Mouse (Mus musculus): ENCODE measurements around the gene Eif2s3x. TPM values are rescaled to one million over a fixed set of nuclear protein-coding genes. Genes with fewer than 3 reads are reported as not detected.

Gene Eif2s3x
- polyA plus RNA-seq, 1 experiment, result 108 TPM

DNA sequence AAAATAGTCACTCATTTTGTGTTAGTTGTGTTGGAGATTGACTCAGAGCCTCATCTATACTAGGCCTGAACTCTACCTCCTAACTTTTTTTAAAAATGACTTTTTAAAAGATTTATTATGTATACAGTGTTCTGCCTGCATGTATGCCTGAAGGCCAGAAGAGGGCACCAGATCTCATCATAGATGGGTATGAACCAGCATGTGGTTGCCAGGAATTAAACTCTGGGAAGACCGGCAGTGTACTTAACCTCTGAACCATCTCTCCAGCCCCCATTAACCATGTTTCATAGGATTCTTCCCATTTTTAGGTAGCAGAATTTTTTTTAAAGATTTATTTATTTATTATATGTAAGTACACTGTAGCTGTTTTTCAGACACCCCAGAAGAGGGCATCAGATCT lies 27.5 kb downstream of the Eif2s3x start:
- Histone ChIP-seq H3K4me1 (ENCODE audit: control insufficient read depth, insufficient read depth, low read length) (no peaks in the 10 kb centered on the region), H3K27ac (ENCODE audit: insufficient read depth, low read depth, low read length) (no peak overlapping the region), H3K4me3 (ENCODE audit: insufficient read depth, low read length) (no peak overlapping the region)
- no peak for TF ChIP-seq POLR2A (IDR thresholded peaks at IDR 0.05; ENCODE audit: borderline replicate concordance, low read depth, low read length)
- TF ChIP-seq CTCF (IDR thresholded peaks at IDR 0.05; ENCODE audit: low read depth, low read length), result no peak

- TF ChIP-seq POLR2A (IDR thresholded peaks at IDR 0.05; ENCODE audit: borderline replicate concordance, low read depth, low read length), result no peak
- TF ChIP-seq CTCF (IDR thresholded peaks at IDR 0.05; ENCODE audit: low read depth, low read length), result no peak
- no peaks in the 10 kb centered on the region for H3K4me1 ChIP-seq (ENCODE audit: control insufficient read depth, insufficient read depth, low read length)
- H3K27ac ChIP-seq (ENCODE audit: insufficient read depth, low read depth, low read length), result no peak overlapping the region
- H3K4me3 ChIP-seq (ENCODE audit: insufficient read depth, low read length), result no peak overlapping the region
These were observed 28.8 kb downstream of the Eif2s3x start for GRCm38 (mm10) chrX:94183814-94184213.

DNA sequence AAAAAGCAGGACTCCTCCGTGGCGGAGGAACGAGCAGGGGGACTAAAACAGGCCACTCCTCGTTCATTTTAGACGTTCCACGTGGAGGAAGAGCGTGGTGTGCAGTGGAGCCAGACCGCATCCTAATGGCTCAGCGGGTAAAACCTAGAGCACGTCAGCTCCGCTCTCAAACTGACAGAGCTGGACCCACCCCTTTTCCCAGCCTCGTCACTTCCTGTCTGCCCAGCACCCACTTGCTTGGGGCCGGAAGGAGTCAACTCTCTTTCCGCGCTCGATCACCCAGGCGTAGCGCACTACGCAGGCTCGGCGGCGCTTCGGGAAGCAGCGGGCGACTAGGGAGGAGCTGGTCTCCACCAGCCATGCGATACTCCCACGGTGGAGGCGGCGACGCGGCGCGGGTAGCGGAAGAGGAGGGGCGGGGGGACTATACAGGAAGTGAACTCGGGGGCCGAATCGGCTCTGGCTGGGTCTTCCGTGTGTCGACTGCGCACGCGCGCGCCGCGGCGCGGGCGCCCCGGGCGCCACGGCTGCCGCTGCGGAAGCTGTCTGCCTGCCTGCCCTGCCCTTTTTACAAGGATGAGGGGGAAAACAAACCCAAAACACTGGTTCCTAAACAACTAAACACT lies 34.8 kb downstream of the Eif2s3x start:
- Histone ChIP-seq H3K4me3 (ENCODE audit: insufficient read depth, low read length) (peak overlapping the region; percentile 79), H3K4me1 (ENCODE audit: control insufficient read depth, insufficient read depth, low read length) (0 out of 2 replicates have a peak, but pooled peaks cover 2% of the 10 kb centered on the region), H3K27ac (ENCODE audit: insufficient read depth, low read depth, low read length) (peak overlapping the region; percentile 100)
- TF ChIP-seq CTCF (IDR thresholded peaks at IDR 0.05; ENCODE audit: low read depth, low read length) (no peak), POLR2A (IDR thresholded peaks at IDR 0.05; ENCODE audit: borderline replicate concordance, low read depth, low read length) (no peak)

DNA sequence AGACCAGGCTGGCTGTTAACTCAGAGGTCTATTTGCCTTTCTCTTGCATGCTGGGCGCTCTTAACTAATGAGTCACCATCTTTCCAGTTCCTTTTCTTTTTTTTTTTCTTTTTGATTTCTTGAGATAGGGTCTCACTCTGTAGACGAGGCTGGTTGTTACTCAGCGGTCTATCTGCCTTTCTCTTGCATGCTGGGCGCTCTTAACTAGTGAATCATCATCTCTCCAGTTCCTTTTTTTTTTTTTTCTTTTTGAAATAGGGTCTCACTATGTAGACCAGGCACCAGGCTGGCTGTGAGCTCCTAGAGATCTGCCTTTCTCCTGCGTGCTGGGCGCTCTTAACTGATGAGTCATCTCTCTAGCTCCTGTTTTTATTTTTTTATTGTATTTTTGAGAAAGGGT lies 43.3 kb downstream of the Eif2s3x start:
- no peak for TF ChIP-seq CTCF (IDR thresholded peaks at IDR 0.05; ENCODE audit: low read depth, low read length)
- no peak for TF ChIP-seq POLR2A (IDR thresholded peaks at IDR 0.05; ENCODE audit: borderline replicate concordance, low read depth, low read length)
- no peak overlapping the region for H3K4me3 ChIP-seq (ENCODE audit: insufficient read depth, low read length)
- no peaks in the 10 kb centered on the region for H3K4me1 ChIP-seq (ENCODE audit: control insufficient read depth, insufficient read depth, low read length)
- H3K27ac ChIP-seq (ENCODE audit: insufficient read depth, low read depth, low read length), result peak overlapping the region; percentile 4; the same call in 1 of the 2 replicates

GRCm38 (mm10) chrX:94152251-94152830 lies 60.3 kb downstream of the Eif2s3x start:
- TF ChIP-seq POLR2A (IDR thresholded peaks at IDR 0.05; ENCODE audit: borderline replicate concordance, low read depth, low read length), result no peak
- no peak for TF ChIP-seq CTCF (IDR thresholded peaks at IDR 0.05; ENCODE audit: low read depth, low read length)
- Histone ChIP-seq H3K4me1 (ENCODE audit: control insufficient read depth, insufficient read depth, low read length) (peaks cover 6% of the 10 kb centered on the region), H3K4me3 (ENCODE audit: insufficient read depth, low read length) (no peak overlapping the region), H3K27ac (ENCODE audit: insufficient read depth, low read depth, low read length) (peak overlapping the region; percentile 47)

DNA sequence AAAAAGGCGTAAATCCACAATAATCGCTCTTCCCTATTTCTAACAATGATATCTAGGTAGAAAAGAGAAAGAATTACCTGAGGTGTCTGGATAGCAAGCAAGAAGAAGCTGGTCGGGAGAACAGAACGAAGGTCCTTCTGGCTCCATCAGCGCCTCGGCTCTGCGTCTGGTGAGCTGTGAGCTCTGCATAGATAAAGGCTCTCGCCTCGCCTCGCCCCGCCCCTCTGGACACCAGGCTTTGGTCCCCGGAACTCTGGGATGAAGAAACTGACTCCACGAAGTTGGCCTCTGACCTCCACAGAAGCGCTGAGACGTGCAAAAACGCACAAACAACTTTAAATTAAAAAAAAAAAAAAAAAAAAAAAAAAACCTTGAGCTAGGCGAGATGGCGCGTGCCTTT lies 62.2 kb downstream of the Eif2s3x start:
- no peak overlapping the region for H3K27ac ChIP-seq (ENCODE audit: insufficient read depth, low read depth, low read length)
- peaks cover 6% of the 10 kb centered on the region for H3K4me1 ChIP-seq (ENCODE audit: control insufficient read depth, insufficient read depth, low read length)
- no peak overlapping the region for H3K4me3 ChIP-seq (ENCODE audit: insufficient read depth, low read length)
- TF ChIP-seq POLR2A (IDR thresholded peaks at IDR 0.05; ENCODE audit: borderline replicate concordance, low read depth, low read length), result no peak
- no peak for TF ChIP-seq CTCF (IDR thresholded peaks at IDR 0.05; ENCODE audit: low read depth, low read length)

- TF ChIP-seq POLR2A (IDR thresholded peaks at IDR 0.05; ENCODE audit: borderline replicate concordance, low read depth, low read length) (no peak), CTCF (IDR thresholded peaks at IDR 0.05; ENCODE audit: low read depth, low read length) (no peak)
- Histone ChIP-seq H3K4me3 (ENCODE audit: insufficient read depth, low read length) (no peak overlapping the region), H3K4me1 (ENCODE audit: control insufficient read depth, insufficient read depth, low read length) (peaks cover 25% of the 10 kb centered on the region), H3K27ac (ENCODE audit: insufficient read depth, low read depth, low read length) (peak overlapping the region; percentile 78)
These were observed 70.5 kb downstream of the Eif2s3x start for GRCm38 (mm10) chrX:94142004-94142771.

- no peak for TF ChIP-seq CTCF (IDR thresholded peaks at IDR 0.05; ENCODE audit: low read depth, low read length)
- TF ChIP-seq POLR2A (IDR thresholded peaks at IDR 0.05; ENCODE audit: borderline replicate concordance, low read depth, low read length), result no peak
- Histone ChIP-seq H3K4me3 (ENCODE audit: insufficient read depth, low read length) (no peak overlapping the region), H3K27ac (ENCODE audit: insufficient read depth, low read depth, low read length) (peak overlapping the region; percentile 23; the same call in 1 of the 2 replicates), H3K4me1 (ENCODE audit: control insufficient read depth, insufficient read depth, low read length) (peaks cover 25% of the 10 kb centered on the region)
These were observed 72.6 kb downstream of the Eif2s3x start for GRCm38 (mm10) chrX:94140080-94140479.

Other genes with a start within 250 kb of the Eif2s3x start
- not detected in 2 replicates for gene AU015836, start 244.2 kb downstream of the Eif2s3x start, polyA plus RNA-seq (2012; ENCODE audit: insufficient read depth, insufficient read length, missing spikeins)
- gene Zfx, start 89.2 kb downstream of the Eif2s3x start, polyA plus RNA-seq (2012; ENCODE audit: insufficient read depth, insufficient read length, missing spikeins), result 22.7 and 23.3 TPM in 2 replicates
- 5.7 and 6.5 TPM in 2 replicates for gene Klhl15, start 21.7 kb upstream of the Eif2s3x start, polyA plus RNA-seq (2012; ENCODE audit: insufficient read depth, insufficient read length, missing spikeins)
- not detected in 2 replicates for gene Fam90a1b, start 153.9 kb upstream of the Eif2s3x start, polyA plus RNA-seq (2012; ENCODE audit: insufficient read depth, insufficient read length, missing spikeins)
- 10.8 and 11.8 TPM in 2 replicates for gene Apoo, start 154.3 kb upstream of the Eif2s3x start, polyA plus RNA-seq (2012; ENCODE audit: insufficient read depth, insufficient read length, missing spikeins)

Data from bone marrow macrophage, adult 2 months (primary cell).